Mouse (Mus musculus) CH12.LX (cell line): ENCODE results near the gene Flt1. TPM values are rescaled to one million over a fixed set of nuclear protein-coding genes. Genes with fewer than 3 reads are reported as not detected.

Source experiments
- DNase-seq: peaks from one replicate; pipeline ENCODE4 v3.0.0-alpha.2; 2013; ENCODE audit errors: extremely low read depth
- H3K27ac ChIP-seq: 2 replicates; pipeline ENCODE4 v1.5.1; 2012; ENCODE audit warnings: low read depth, mild to moderate bottlenecking, control low read depth, moderate library complexity; ENCODE audit not compliant: insufficient read depth
- H3K27me3 ChIP-seq: replicated peaks from 2 replicates; pipeline ENCODE3; 2012; ENCODE audit warnings: inconsistent platforms
- H3K36me3 ChIP-seq, 2 experiments: replicated peaks in 1 of 2; 2 replicates each; pipeline versions ENCODE3 to v1.6.1; 2012; ENCODE audit warnings: inconsistent platforms in 1 of 2, low read length in 1 of 2, mild to moderate bottlenecking in 1 of 2, mixed read lengths in 1 of 2, moderate library complexity in 1 of 2; ENCODE audit not compliant: control insufficient read depth in 1 of 2, insufficient read depth in 1 of 2
- H3K4me1 ChIP-seq, 2 experiments: 2 replicates each; pipeline ENCODE4 v1.6.1; 2012; ENCODE audit warnings: inconsistent platforms in 1 of 2, moderate library complexity in 1 of 2; ENCODE audit not compliant: insufficient read depth in 2 of 2, control insufficient read depth in 1 of 2
- H3K4me2 ChIP-seq: 2 replicates; pipeline ENCODE4 v1.6.1; 2012; ENCODE audit warnings: low read depth, mild to moderate bottlenecking, control low read depth; ENCODE audit not compliant: poor library complexity, insufficient read depth, severe bottlenecking
- H3K4me3 ChIP-seq, 3 experiments: fragments of 150-350 bp in 1 of 3; sonication (generic) in 1 of 3; replicated peaks in 1 of 3; 2 replicates each; pipeline versions ENCODE3 to v1.5.1; 2011 to 2012; ENCODE audit warnings: low read depth in 2 of 3, low read length in 2 of 3, mild to moderate bottlenecking in 2 of 3, moderate library complexity in 2 of 3, control low read depth in 1 of 3, improper control_type of control experiment in 1 of 3, inconsistent platforms in 1 of 3, mixed read lengths in 1 of 3; ENCODE audit not compliant: poor library complexity in 1 of 3
- H3K79me2 ChIP-seq: replicated peaks from 2 replicates; pipeline ENCODE4 v1.6.1; 2012; ENCODE audit warnings: mild to moderate bottlenecking, moderate library complexity; ENCODE audit not compliant: control insufficient read depth, poor library complexity, insufficient read depth, severe bottlenecking; ENCODE audit errors: extremely low read depth
- H3K9ac ChIP-seq: 2 replicates; pipeline ENCODE4 v1.6.1; 2012; ENCODE audit warnings: low read depth, mild to moderate bottlenecking, control low read depth, moderate library complexity; ENCODE audit not compliant: insufficient read depth
- H3K9me3 ChIP-seq: replicated peaks from 2 replicates; pipeline ENCODE3; 2012; ENCODE audit warnings: low read length, inconsistent platforms, mixed read lengths
- ETS1 ChIP-seq: conservative IDR thresholded peaks from 2 replicates; pipeline ENCODE4 v1.6.1; 2012; ENCODE audit warnings: low read depth, mild to moderate bottlenecking, inconsistent platforms, low read length, improper control_type of control experiment, moderate library complexity
- JUN ChIP-seq: IDR thresholded peaks from 2 replicates; pipeline ENCODE4 v1.6.1; 2011; ENCODE audit warnings: low read depth, mild to moderate bottlenecking, low read length, improper control_type of control experiment, moderate library complexity; ENCODE audit not compliant: insufficient read depth
- JUND ChIP-seq: conservative IDR thresholded peaks from 2 replicates; pipeline ENCODE4 v1.6.1; 2011; ENCODE audit warnings: low read depth, low read length, improper control_type of control experiment
- KAT2A ChIP-seq: IDR thresholded peaks from 2 replicates; pipeline ENCODE4 v1.6.1; 2012; ENCODE audit warnings: low read length, improper control_type of control experiment, inconsistent platforms; ENCODE audit not compliant: insufficient replicate concordance
- MAFK ChIP-seq: IDR thresholded peaks from 2 replicates; pipeline ENCODE4 v1.6.1; 2011; ENCODE audit warnings: low read length, improper control_type of control experiment; ENCODE audit not compliant: insufficient replicate concordance
- MEF2A ChIP-seq: IDR thresholded peaks from 2 replicates; pipeline ENCODE4 v1.6.1; 2014; ENCODE audit warnings: low read depth, mild to moderate bottlenecking, inconsistent platforms, low read length, improper control_type of control experiment, borderline replicate concordance
- MXI1 ChIP-seq: IDR thresholded peaks from 2 replicates; pipeline ENCODE4 v1.6.1; 2011; ENCODE audit warnings: mild to moderate bottlenecking, low read depth, low read length, improper control_type of control experiment
- MYC ChIP-seq: IDR thresholded peaks from 2 replicates; pipeline ENCODE4 v1.6.1; 2011; ENCODE audit warnings: low read depth, mild to moderate bottlenecking, improper control_type of control experiment, low read length
- NELFE ChIP-seq: IDR thresholded peaks from 2 replicates; pipeline ENCODE4 v1.6.1; 2011; ENCODE audit warnings: low read depth, low read length, improper control_type of control experiment
- NRF1 ChIP-seq: IDR thresholded peaks from 2 replicates; pipeline ENCODE4 v1.6.1; 2014; ENCODE audit warnings: low read depth, mild to moderate bottlenecking, inconsistent platforms, low read length, improper control_type of control experiment, moderate library complexity
- PAX5 ChIP-seq: IDR thresholded peaks from 2 replicates; pipeline ENCODE4 v1.6.1; 2012; ENCODE audit warnings: low read length, inconsistent platforms, mixed read lengths
- POLR2A ChIP-seq: IDR thresholded peaks from 2 replicates; pipeline ENCODE4 v1.6.1; 2011; ENCODE audit warnings: low read depth, mild to moderate bottlenecking, improper control_type of control experiment, low read length
- POLR2AphosphoS2 ChIP-seq: IDR thresholded peaks from 2 replicates; pipeline ENCODE4 v1.6.1; 2011; ENCODE audit warnings: low read depth, low read length, improper control_type of control experiment
- RAD21 ChIP-seq: IDR thresholded peaks from 2 replicates; pipeline ENCODE4 v1.6.1; 2011; ENCODE audit warnings: low read depth, mild to moderate bottlenecking, low read length, improper control_type of control experiment, moderate library complexity
- TBP ChIP-seq: conservative IDR thresholded peaks from 2 replicates; pipeline ENCODE4 v1.6.1; 2011; ENCODE audit warnings: low read depth, low read length, improper control_type of control experiment
- dilution Hi-C: fragments of 300-500 bp; cut with MboI; formaldehyde crosslinking; loops from 2 replicates; pipeline ENCODE4 v1.14.3; 2020; ENCODE audit warnings: low sequenced_read_pairs; ENCODE audit not compliant: extremely low pct_unique_long_range_greater_than_20kb, extremely low pct_ligation_motif_present
- in situ Hi-C: fragments of 300-500 bp; cut with MboI; formaldehyde crosslinking; loops from 3 replicates; pipeline ENCODE4 v1.14.3; 2019; ENCODE audit warnings: low sequenced_read_pairs, low pct_ligation_motif_present, low pct_unique_long_range_greater_than_20kb, mixed read lengths
- polyA plus RNA-seq: library from polyadenylated mRNA; unstranded; fragments of >175 nt; gene quantifications from 2 replicates; pipeline ENCODE4 v1.2.1, GENCODE M21; 2012; ENCODE audit warnings: low read depth; ENCODE audit not compliant: insufficient read length
- total RNA-seq, 2 experiments: library from RNA; depleted of rRNA; stranded (reverse); fragments of 300-350 nt in 1 of 2; fragments of >200 nt in 1 of 2; gene quantifications; 2 replicates each; pipeline ENCODE4 v1.2.3; 2012 to 2014

Gene Flt1
- total and polyA plus RNA-seq, 3 experiments: 0.27 to 0.94 (median 0.47) TPM

- Histone ChIP-seq H3K79me2 (no peaks in the 10 kb centered on the region), H3K9me3 (no peaks in the 10 kb centered on the region), H3K27ac (no peak overlapping the region), H3K4me1 (no peaks in the 10 kb centered on the region), H3K9ac (no peak overlapping the region), H3K36me3 (no peaks in the 10 kb centered on the region), H3K4me2 (no peak overlapping the region), H3K27me3 (no peaks in the 10 kb centered on the region), H3K4me3 (no peak overlapping the region)
- dilution Hi-C loops (no loop called here), in situ Hi-C loops (loop anchor here (10.0 kb wide), 1 partner anchor 255 kb away; no protein-coding TSS in a partner anchor)
- TF ChIP-seq NRF1: no peak
- TF ChIP-seq MYC: no peak
- TF ChIP-seq JUND: no peak
- no peak for TF ChIP-seq MAFK
- TF ChIP-seq JUN: no peak
- no peak for TF ChIP-seq POLR2A
- no peak for TF ChIP-seq KAT2A
- no peak for TF ChIP-seq MEF2A
- TF ChIP-seq POLR2AphosphoS2: no peak
- no peak for TF ChIP-seq PAX5
- no peak for TF ChIP-seq ETS1
- TF ChIP-seq RAD21: no peak
- DNase-seq: no peak
These were observed 136.0 kb downstream of the Flt1 start for GRCm38 (mm10) chr5:147589814-147590213.

GRCm38 (mm10) chr5:147585070-147585469 is 140.7 kb downstream of the Flt1 start:
- no peaks in the 10 kb centered on the region for H3K9me3 ChIP-seq
- no peak overlapping the region for H3K27ac ChIP-seq
- no peaks in the 10 kb centered on the region for H3K4me1 ChIP-seq
- DNase-seq: no peak
- in situ Hi-C loops: loop anchor here (10.0 kb wide), 1 partner anchor 260 kb away; no protein-coding TSS in a partner anchor
- H3K4me3 ChIP-seq: no peak overlapping the region
- TF ChIP-seq MXI1: no peak
- no peak for TF ChIP-seq ETS1
- no peak for TF ChIP-seq JUND
- TF ChIP-seq JUN: no peak
- TF ChIP-seq TBP: no peak
- TF ChIP-seq NELFE: no peak
- TF ChIP-seq KAT2A: no peak
- TF ChIP-seq MEF2A: no peak
- TF ChIP-seq, all 38 proteins: peak for 0
- dilution Hi-C loops: no loop called here
- no peak overlapping the region for H3K4me2 ChIP-seq
- H3K79me2 ChIP-seq: no peaks in the 10 kb centered on the region
- H3K36me3 ChIP-seq: no peaks in the 10 kb centered on the region
- no peak overlapping the region for H3K9ac ChIP-seq
- H3K27me3 ChIP-seq: no peaks in the 10 kb centered on the region
